ENCODE assay signal across 20 mouse cellular contexts in genomic region chr9:47423462-47423832, GRCm38 (mm10).
A peak's percentile ranks its signal among the peaks of the same experiment; 100 is the strongest.
DNase-seq lines count a peak whose midpoint lies in the region; ATAC-seq and TF ChIP-seq lines count a peak whose summit lies in the region.
"Had no signal": no experiment of that assay in that cellular context is flagged by ENCODE, and none has a peak within 500 bp of the region (broad histone marks: within the 10 kb centered on the region; RNA-seq: fewer than 3 reads in every experiment).

No protein-coding gene starts in this region.

- TF ChIP-seq CTCF in lung, embryonic 14.5 days (IDR thresholded peaks at IDR 0.05; ENCODE audit: low read depth) = no peak

- peak; percentile 15 for DNase-seq in kidney, adult 11 months
- no peak for DNase-seq in kidney, postnatal 4 days
- no peak for DNase-seq in lung, embryonic 14.5 days
- no peak for DNase-seq in lung, postnatal 10 days
- DNase-seq in fat pad, adult 2 months (ENCODE audit: extremely low read depth, low read depth, low spot score) = peak; percentile 33
- DNase-seq in layer of hippocampus, adult 8-10 months (ENCODE audit: low spot score in 2 of 2) = no peak
- DNase-seq: B cell, adult 2 months; embryo, embryonic 11 days; liver, embryonic 13.5 days; thymus, postnatal 4 days had no signal

- H3K4me1 ChIP-seq in lung, embryonic 14.5 days (ENCODE audit: insufficient read depth) = peaks cover 17% of the 10 kb centered on the region
- peaks cover 23% of the 10 kb centered on the region for H3K4me1 ChIP-seq in limb, embryonic 13.5 days

- no peak overlapping the region for H3K4me2 ChIP-seq in lung, embryonic 14.5 days
- 0 out of 2 replicates have a peak overlapping the region, but pooled peaks have one; percentile 25 for H3K4me2 ChIP-seq in limb, embryonic 13.5 days (replicated peaks)
- H3K4me2 ChIP-seq: embryonic facial prominence, embryonic 12.5 days; liver, embryonic 13.5 days had no signal

- no peak overlapping the region for H3K9ac ChIP-seq in lung, embryonic 14.5 days
- H3K9ac ChIP-seq in limb, embryonic 13.5 days = no peak overlapping the region
- H3K9ac ChIP-seq: embryonic facial prominence, embryonic 12.5 days; forebrain, postnatal 0 days; heart, embryonic 15.5 days; liver, embryonic 13.5 days had no signal

- H3K36me3 ChIP-seq in lung, embryonic 14.5 days (ENCODE audit: insufficient read depth) = no peaks in the 10 kb centered on the region
- H3K36me3 ChIP-seq in limb, embryonic 13.5 days = no peaks in the 10 kb centered on the region
- H3K36me3 ChIP-seq: embryonic facial prominence, embryonic 12.5 days; forebrain, embryonic 10.5 days; heart, embryonic 10.5 days; heart, embryonic 15.5 days; liver, embryonic 13.5 days had no signal

- no peak for ATAC-seq in lung, embryonic 14.5 days (ENCODE audit: insufficient read depth)
- no peak for ATAC-seq in limb, embryonic 13.5 days (ENCODE audit: low FRiP score, low read depth)
- ATAC-seq: intestine, postnatal 0 days had no signal

- H3K9me3 ChIP-seq in lung, embryonic 14.5 days (ENCODE audit: low read depth, low read length) = no peaks in the 10 kb centered on the region
- no peaks in the 10 kb centered on the region for H3K9me3 ChIP-seq in limb, embryonic 13.5 days
- H3K9me3 ChIP-seq: embryonic facial prominence, embryonic 12.5 days; forebrain, embryonic 10.5 days; heart, embryonic 10.5 days; heart, embryonic 15.5 days; liver, embryonic 13.5 days had no signal

- 0 out of 2 replicates have a peak overlapping the region, but pooled peaks have one; percentile 22 for H3K27ac ChIP-seq in lung, embryonic 14.5 days (ENCODE audit: low read depth)
- no peak overlapping the region for H3K27ac ChIP-seq in limb, embryonic 13.5 days
- H3K27ac ChIP-seq: embryonic facial prominence, embryonic 12.5 days; heart, embryonic 10.5 days; heart, embryonic 15.5 days; liver, embryonic 13.5 days; macrophage had no signal

- WGBS in lung, embryonic 14.5 days = 63% methylated on average over 3 of the region's 3 CpGs
- 25% methylated on average over 3 of the region's 3 CpGs for WGBS in limb, embryonic 13.5 days

- no peak overlapping the region for H3K4me3 ChIP-seq in lung, embryonic 14.5 days (ENCODE audit: low read depth, low read length)
- no peak overlapping the region for H3K4me3 ChIP-seq in limb, embryonic 13.5 days
- H3K4me3 ChIP-seq: embryonic facial prominence, embryonic 12.5 days; forebrain, embryonic 10.5 days; heart, embryonic 10.5 days; heart, embryonic 15.5 days; liver, embryonic 13.5 days had no signal

- no peaks in the 10 kb centered on the region for H3K27me3 ChIP-seq in lung, embryonic 14.5 days (ENCODE audit: insufficient read depth, low read length)
- peaks cover 18% of the 10 kb centered on the region for H3K27me3 ChIP-seq in limb, embryonic 13.5 days
- H3K27me3 ChIP-seq: CH12.LX; embryonic facial prominence, embryonic 12.5 days; liver, embryonic 13.5 days; Patski had no signal

Comparison
In these comparisons a context has a peak if more than half of its experiments do, and no peak if none do; other contexts are left out.
1. DNase-seq: peak in kidney, adult 11 months (single experiment) and fat pad, adult 2 months (single experiment); none in kidney, postnatal 4 days (0 of 2), lung, embryonic 14.5 days (single experiment), lung, postnatal 10 days (single experiment) and layer of hippocampus, adult 8-10 months (0 of 2).